Mouse (Mus musculus): ENCODE results near the gene Gas8. TPM values are rescaled to one million over a fixed set of nuclear protein-coding genes. Genes with fewer than 3 reads are reported as not detected.
A peak's percentile ranks its signal among the peaks of the same experiment; 100 is the strongest.

Gas8 gene
- total and polyA plus RNA-seq, 2 experiments from 2014 or later: 21.4 to 43.9 TPM

DNA sequence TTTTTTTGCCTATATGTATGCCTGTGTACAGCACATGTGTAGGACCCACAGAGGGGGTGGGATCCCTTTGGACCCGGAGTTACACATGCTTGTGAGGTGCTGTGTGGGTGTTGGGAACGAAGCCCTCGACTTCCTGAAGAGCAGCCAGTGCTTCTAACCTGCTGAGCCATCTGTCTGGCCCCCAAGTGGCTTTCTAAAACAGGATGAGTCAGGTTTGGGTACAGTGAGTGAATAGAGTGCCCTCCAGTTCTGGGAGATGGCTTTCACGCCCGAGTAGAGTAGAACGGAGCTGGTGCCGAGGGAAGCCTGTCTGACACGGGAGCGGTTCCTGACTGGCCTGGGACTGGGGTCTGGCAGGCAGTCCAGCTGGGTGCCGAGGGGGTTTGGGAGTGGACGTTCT is 19.1 kb upstream of the Gas8 start:
- Histone ChIP-seq H3K9me3 (ENCODE audit: low read length) (no peaks in the 10 kb centered on the region), H3K4me2 (ENCODE audit: low read depth, low read length, poor library complexity, severe bottlenecking) (no peak overlapping the region), H3K4me3 (ENCODE audit: low read depth, low read length) (no peak overlapping the region), H3K27ac (ENCODE audit: low read depth, low read length) (no peak overlapping the region), H3K36me3 (ENCODE audit: insufficient read depth, low read length) (peaks cover 75% of the 10 kb centered on the region), H3K9ac (replicated peaks; ENCODE audit: low read length, poor library complexity, severe bottlenecking) (no peak overlapping the region), H3K4me1 (ENCODE audit: insufficient read depth, low read length) (no peaks in the 10 kb centered on the region), H3K27me3 (ENCODE audit: insufficient read depth, low read length) (no peaks in the 10 kb centered on the region)
- 93% methylated on average over 11 of the region's 11 CpGs for WGBS
- TF ChIP-seq CTCF (IDR thresholded peaks at IDR 0.05): no peak
- ATAC-seq (ENCODE audit: low FRiP score) (no peak), DNase-seq (ENCODE audit: low spot score) (no peak)

DNA sequence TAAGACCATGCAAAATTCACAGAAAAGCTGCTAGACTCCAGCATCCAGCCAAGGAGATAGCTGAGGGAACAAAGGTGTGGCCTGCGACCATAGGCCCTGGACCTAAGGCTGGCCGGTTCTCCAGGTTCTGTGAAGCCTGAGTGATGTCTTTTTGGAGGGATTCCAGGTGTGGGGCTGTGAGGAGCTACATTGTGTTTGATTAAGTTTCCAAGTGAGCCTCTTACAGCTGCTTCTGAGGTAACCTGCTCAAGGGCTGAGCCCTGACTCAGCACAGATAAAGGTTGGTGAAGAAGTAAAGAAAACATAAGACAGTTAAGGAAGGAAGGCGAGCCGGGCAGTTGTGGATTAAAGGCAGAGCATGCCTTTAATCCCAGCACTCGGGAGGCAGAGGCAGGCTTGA is 16.4 kb upstream of the Gas8 start:
- H3K27me3 ChIP-seq (ENCODE audit: insufficient read depth, low read length): no peaks in the 10 kb centered on the region
- no peak for TF ChIP-seq CTCF (IDR thresholded peaks at IDR 0.05)
- ATAC-seq (ENCODE audit: low FRiP score) (no peak), DNase-seq (ENCODE audit: low spot score) (no peak)
- H3K9ac ChIP-seq (replicated peaks; ENCODE audit: low read length, poor library complexity, severe bottlenecking): no peak overlapping the region
- H3K9me3 ChIP-seq (ENCODE audit: low read length): no peaks in the 10 kb centered on the region
- WGBS: 93% methylated on average over 5 of the region's 5 CpGs
- no peak overlapping the region for H3K4me3 ChIP-seq (ENCODE audit: low read depth, low read length)
- H3K27ac ChIP-seq (ENCODE audit: low read depth, low read length): no peak overlapping the region
- peaks cover 72% of the 10 kb centered on the region for H3K36me3 ChIP-seq (ENCODE audit: insufficient read depth, low read length)
- H3K4me1 ChIP-seq (ENCODE audit: insufficient read depth, low read length): no peaks in the 10 kb centered on the region
- no peak overlapping the region for H3K4me2 ChIP-seq (ENCODE audit: low read depth, low read length, poor library complexity, severe bottlenecking)

DNA sequence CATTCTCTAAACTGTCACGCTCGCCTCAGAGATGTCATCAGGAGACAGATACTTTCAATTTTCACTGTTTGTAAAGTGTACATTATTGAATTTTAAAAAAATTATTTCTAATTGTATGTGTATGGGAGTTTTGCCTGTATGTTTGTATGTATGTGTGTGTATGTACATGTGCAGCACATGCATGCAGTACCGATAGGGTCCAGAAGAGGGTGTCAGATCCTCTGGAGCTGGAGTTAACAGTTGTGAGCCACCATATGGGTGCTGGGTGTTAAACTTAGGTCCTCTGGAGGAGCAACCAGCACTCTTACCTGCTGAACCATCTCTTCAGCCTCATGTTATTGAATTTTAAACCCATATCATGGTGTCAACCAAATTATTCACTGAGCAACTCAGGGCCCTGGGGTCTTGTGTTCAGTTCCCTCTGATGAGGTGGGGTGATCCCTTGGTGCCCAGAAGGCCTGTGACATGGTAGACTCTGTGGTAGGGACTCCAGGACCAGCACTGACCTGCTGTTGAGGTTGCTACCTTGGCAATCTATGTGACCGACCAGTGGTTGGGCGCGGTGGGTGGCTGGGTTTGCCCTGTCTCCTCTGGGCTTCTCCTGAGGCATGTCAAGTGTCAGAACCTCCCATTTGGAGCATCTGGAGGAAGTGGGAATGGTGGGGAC is 14.7 kb upstream of the Gas8 start:
- ATAC-seq (ENCODE audit: low FRiP score) (no peak), DNase-seq (ENCODE audit: low spot score) (no peak)
- H3K9ac ChIP-seq (replicated peaks; ENCODE audit: low read length, poor library complexity, severe bottlenecking): no peak overlapping the region
- H3K27ac ChIP-seq (ENCODE audit: low read depth, low read length): 0 out of 2 replicates have a peak overlapping the region, but pooled peaks have one; percentile 32
- peak; percentile 65 for TF ChIP-seq CTCF (IDR thresholded peaks at IDR 0.05)
- WGBS: over 99% methylated on average over 6 of the region's 6 CpGs
- H3K9me3 ChIP-seq (ENCODE audit: low read length): no peaks in the 10 kb centered on the region
- peaks cover 79% of the 10 kb centered on the region for H3K36me3 ChIP-seq (ENCODE audit: insufficient read depth, low read length)
- no peak overlapping the region for H3K4me3 ChIP-seq (ENCODE audit: low read depth, low read length)
- no peaks in the 10 kb centered on the region for H3K4me1 ChIP-seq (ENCODE audit: insufficient read depth, low read length)
- H3K27me3 ChIP-seq (ENCODE audit: insufficient read depth, low read length): no peaks in the 10 kb centered on the region
- H3K4me2 ChIP-seq (ENCODE audit: low read depth, low read length, poor library complexity, severe bottlenecking): no peak overlapping the region

DNA sequence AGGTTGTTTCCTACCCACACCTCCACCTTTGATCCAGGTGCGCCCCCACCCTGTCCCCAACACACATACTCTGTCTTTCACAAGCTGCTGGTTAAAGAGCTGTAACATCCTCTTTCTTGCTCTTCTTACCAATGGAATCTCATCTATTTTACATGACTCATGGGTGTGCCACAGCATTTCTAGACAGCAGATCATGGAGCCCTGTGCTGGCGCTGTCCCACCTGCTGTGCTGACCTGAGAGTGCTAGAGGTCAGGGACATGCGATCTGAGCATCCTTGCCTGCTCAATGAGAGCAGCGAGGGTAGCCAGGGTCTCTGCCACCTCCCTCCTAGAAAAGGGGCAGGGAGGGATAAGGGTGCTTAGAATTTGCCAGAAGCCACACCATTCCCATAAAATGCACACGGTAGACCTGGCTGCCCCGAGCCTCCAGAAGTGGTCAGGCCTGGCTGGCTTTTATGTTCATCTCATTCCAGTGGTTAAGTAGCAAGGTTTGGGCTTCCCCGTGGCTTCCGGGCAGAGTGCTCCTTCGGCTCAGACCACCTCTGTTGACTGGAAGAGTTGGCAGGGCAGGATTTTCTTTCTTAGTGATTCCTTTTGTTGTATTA is 13.9 kb upstream of the Gas8 start:
- Histone ChIP-seq H3K27me3 (ENCODE audit: insufficient read depth, low read length) (no peaks in the 10 kb centered on the region), H3K4me1 (ENCODE audit: insufficient read depth, low read length) (no peaks in the 10 kb centered on the region), H3K9me3 (ENCODE audit: low read length) (no peaks in the 10 kb centered on the region), H3K4me2 (ENCODE audit: low read depth, low read length, poor library complexity, severe bottlenecking) (no peak overlapping the region), H3K27ac (ENCODE audit: low read depth, low read length) (peak overlapping the region; percentile 0; the same call in 1 of the 2 replicates), H3K9ac (replicated peaks; ENCODE audit: low read length, poor library complexity, severe bottlenecking) (no peak overlapping the region), H3K36me3 (ENCODE audit: insufficient read depth, low read length) (peaks cover 79% of the 10 kb centered on the region), H3K4me3 (ENCODE audit: low read depth, low read length) (no peak overlapping the region)
- 86% methylated on average over 9 of the region's 9 CpGs for WGBS
- ATAC-seq (ENCODE audit: low FRiP score): no peak
- DNase-seq (ENCODE audit: low spot score): no peak
- no peak for TF ChIP-seq CTCF (IDR thresholded peaks at IDR 0.05)

DNA sequence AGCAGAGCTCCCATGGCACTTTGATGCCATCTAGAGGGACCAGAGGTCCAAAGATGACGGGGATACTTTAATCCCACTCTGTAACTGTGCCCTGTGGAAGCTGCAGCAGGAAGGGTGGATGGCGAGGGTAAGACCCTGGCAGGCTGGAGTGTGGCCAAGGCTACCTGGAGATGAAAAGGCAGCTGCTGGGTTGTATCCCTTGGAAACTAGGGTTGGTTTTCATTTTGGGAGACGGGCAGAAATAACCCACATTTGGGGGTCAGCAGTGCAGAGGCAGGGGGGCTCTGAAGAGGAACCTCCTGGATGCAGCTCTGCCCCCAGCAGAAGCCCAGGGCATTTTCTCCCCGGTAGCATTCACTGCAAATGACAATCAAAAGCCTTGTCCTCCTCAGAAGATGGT is 13.4 kb upstream of the Gas8 start:
- ATAC-seq (ENCODE audit: low FRiP score): no peak
- TF ChIP-seq CTCF (IDR thresholded peaks at IDR 0.05): no peak
- Histone ChIP-seq H3K36me3 (ENCODE audit: insufficient read depth, low read length) (peaks cover 78% of the 10 kb centered on the region), H3K27me3 (ENCODE audit: insufficient read depth, low read length) (no peaks in the 10 kb centered on the region), H3K4me1 (ENCODE audit: insufficient read depth, low read length) (no peaks in the 10 kb centered on the region), H3K4me3 (ENCODE audit: low read depth, low read length) (no peak overlapping the region), H3K9me3 (ENCODE audit: low read length) (no peaks in the 10 kb centered on the region), H3K27ac (ENCODE audit: low read depth, low read length) (peak overlapping the region; percentile 0; the same call in 1 of the 2 replicates), H3K9ac (replicated peaks; ENCODE audit: low read length, poor library complexity, severe bottlenecking) (no peak overlapping the region), H3K4me2 (ENCODE audit: low read depth, low read length, poor library complexity, severe bottlenecking) (no peak overlapping the region)
- 63% methylated on average over 4 of the region's 4 CpGs for WGBS
- DNase-seq (ENCODE audit: low spot score): no peak

DNA sequence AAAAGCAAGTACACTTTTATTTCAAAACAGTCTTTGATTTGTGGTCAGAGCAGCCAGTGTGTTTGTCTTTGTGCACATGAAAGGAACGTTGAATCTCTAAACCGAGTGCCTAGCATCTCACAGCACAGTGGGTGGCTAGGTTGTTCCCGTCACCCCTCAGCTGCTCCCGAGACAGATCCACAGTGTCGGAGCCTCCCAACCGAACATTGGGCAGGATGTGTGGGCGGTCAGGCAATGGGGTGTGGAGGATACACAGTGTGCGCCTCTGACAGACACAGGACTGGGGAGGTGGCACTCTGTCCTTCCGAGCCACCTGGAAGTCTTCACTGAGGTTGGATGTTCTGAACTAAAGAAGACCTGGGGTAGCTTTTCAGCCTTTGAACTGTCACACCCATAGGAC is 12.9 kb upstream of the Gas8 start:
- DNase-seq (ENCODE audit: low spot score) (no peak), ATAC-seq (ENCODE audit: low FRiP score) (no peak)
- H3K4me2 ChIP-seq (ENCODE audit: low read depth, low read length, poor library complexity, severe bottlenecking): no peak overlapping the region
- H3K27me3 ChIP-seq (ENCODE audit: insufficient read depth, low read length): no peaks in the 10 kb centered on the region
- H3K9me3 ChIP-seq (ENCODE audit: low read length): no peaks in the 10 kb centered on the region
- H3K4me3 ChIP-seq (ENCODE audit: low read depth, low read length): no peak overlapping the region
- no peaks in the 10 kb centered on the region for H3K4me1 ChIP-seq (ENCODE audit: insufficient read depth, low read length)
- H3K9ac ChIP-seq (replicated peaks; ENCODE audit: low read length, poor library complexity, severe bottlenecking): no peak overlapping the region
- H3K27ac ChIP-seq (ENCODE audit: low read depth, low read length): no peak overlapping the region
- TF ChIP-seq CTCF (IDR thresholded peaks at IDR 0.05): no peak
- 82% methylated on average over 9 of the region's 9 CpGs for WGBS
- peaks cover 76% of the 10 kb centered on the region for H3K36me3 ChIP-seq (ENCODE audit: insufficient read depth, low read length)

Measured in midbrain, postnatal 0 days (tissue).